Mouse (Mus musculus) kidney, adult 2 months (tissue): ENCODE measurements at regions not wholly inside any gene's neighbourhood (a gene's known extent, or its start where the extent isn't known, plus 50 kb on each side); places are given as distances from the start of the nearest gene placed in this dataset.

Experiments
- CTCF ChIP-seq: fragments of 200-500 bp; conservative IDR thresholded peaks from 2 replicates; pipeline ENCODE4 v1.5.1; 2011; ENCODE audit warnings: low read depth, mild to moderate bottlenecking, control low read depth, low read length, moderate library complexity, mixed read lengths; ENCODE audit not compliant: insufficient read depth, insufficient read length
- POLR2A ChIP-seq: fragments of 200-500 bp; IDR thresholded peaks from one replicate; pipeline ENCODE4 v1.6.1; 2011; ENCODE audit warnings: low read depth, low read length, control low read depth

DNA sequence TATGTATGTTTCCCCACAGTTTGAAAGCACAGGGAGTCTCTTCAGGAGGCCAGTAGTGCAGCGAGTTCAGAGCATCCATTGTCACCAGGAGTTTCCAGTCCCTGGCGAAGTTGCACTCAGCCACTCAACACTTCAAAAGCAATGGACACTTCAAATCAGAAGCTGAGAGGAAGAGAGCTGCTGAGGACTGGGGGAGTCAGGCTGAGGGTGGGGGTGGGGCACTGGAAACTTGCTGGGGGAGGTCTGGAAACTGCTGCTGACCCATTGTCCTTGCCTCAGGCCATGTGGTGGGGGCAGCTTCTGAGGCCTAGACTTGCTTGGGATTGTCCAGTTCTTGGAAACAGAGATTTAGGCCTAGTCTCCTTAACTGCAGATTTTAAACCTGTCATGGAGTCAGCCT, 176.8 kb upstream of the Tab2 start:
- TF ChIP-seq CTCF = no peak
- TF ChIP-seq POLR2A = no peak
